Mouse (Mus musculus) lung, embryonic 14.5 days (tissue): Measurements from ENCODE around the gene Ank3. TPM values are rescaled to one million over a fixed set of nuclear protein-coding genes. Genes with fewer than 3 reads are reported as not detected.

Experiments used
- ATAC-seq: fragments of 200-750 bp; cut with Nextera tagmentation; 2 replicates; pipeline ENCODE4 v1.8.0; 2017; ENCODE audit warnings: mild to moderate bottlenecking, moderate TSS enrichment, moderate library complexity; ENCODE audit not compliant: insufficient read depth
- DNase-seq: peaks from one replicate; pipeline ENCODE4 v3.0.0-alpha.2; 2015
- H3K27ac ChIP-seq: fragments of 300-500 bp; sonication (generic); 2 replicates; pipeline ENCODE4 v1.5.1; 2014; ENCODE audit warnings: low read depth, mild to moderate bottlenecking, moderate library complexity
- H3K27me3 ChIP-seq: fragments of 300-500 bp; sonication (generic); 2 replicates; pipeline ENCODE4 v1.6.1; 2014; ENCODE audit warnings: low read length, control low read depth; ENCODE audit not compliant: insufficient read depth
- H3K36me3 ChIP-seq: fragments of 300-500 bp; sonication (generic); 2 replicates; pipeline ENCODE4 v1.6.1; 2014; ENCODE audit warnings: control low read depth; ENCODE audit not compliant: insufficient read depth
- H3K4me1 ChIP-seq: fragments of 300-500 bp; sonication (generic); 2 replicates; pipeline ENCODE4 v1.6.1; 2014; ENCODE audit warnings: antibody characterized with exemption, control low read depth; ENCODE audit not compliant: insufficient read depth
- H3K4me2 ChIP-seq: fragments of 300-500 bp; sonication (generic); 2 replicates; pipeline ENCODE4 v1.6.1; 2014; ENCODE audit warnings: mild to moderate bottlenecking
- H3K4me3 ChIP-seq: fragments of 300-500 bp; sonication (generic); 2 replicates; pipeline ENCODE4 v1.5.1; 2014; ENCODE audit warnings: low read depth, low read length
- H3K9ac ChIP-seq: fragments of 300-500 bp; sonication (generic); 2 replicates; pipeline ENCODE4 v1.6.1; 2014
- H3K9me3 ChIP-seq: fragments of 300-500 bp; sonication (generic); 2 replicates; pipeline ENCODE4 v1.6.1; 2016; ENCODE audit warnings: low read depth, low read length, control low read depth
- CTCF ChIP-seq: IDR thresholded peaks from 2 replicates; pipeline ENCODE4 v1.5.1; 2016; ENCODE audit warnings: antibody characterized with exemption, low read depth
- WGBS: fragments of 180-500 bp; shearing (Covaris S2); extraction: QIAGEN DNeasy Blood & Tissue Kit; methylation state at CpG from one replicate; pipeline ENCODE4 v1.1.7; 2014; 5-methylcytosine and 5-hydroxymethylcytosine counted together
- polyA plus RNA-seq: library from polyadenylated mRNA; unstranded; fragments of >200 nt; fragmentation: Nextera tagmentation; extraction: Ambion mirVana; gene quantifications from 2 replicates; pipeline ENCODE4 v1.2.1, GENCODE M21; 2014

The Ank3 gene
- polyA plus RNA-seq, 1 experiment from 2014 or later, result 16.2 TPM

- WGBS, result 65% methylated on average over 6 of the region's 6 CpGs
- Histone ChIP-seq H3K27me3 (no peaks in the 10 kb centered on the region), H3K4me3 (no peak overlapping the region), H3K36me3 (no peaks in the 10 kb centered on the region), H3K9ac (no peak overlapping the region), H3K4me1 (no peaks in the 10 kb centered on the region), H3K4me2 (no peak overlapping the region), H3K27ac (peak overlapping the region; percentile 36; the same call in 1 of the 2 replicates), H3K9me3 (no peaks in the 10 kb centered on the region)
- no peak for TF ChIP-seq CTCF
- DNase-seq, result no peak
- no peak for ATAC-seq
These were observed 245.4 kb downstream of the Ank3 start for GRCm38 (mm10) chr10:69643986-69644385.

GRCm38 (mm10) chr10:69645311-69645802, 246.8 kb downstream of the Ank3 start:
- Histone ChIP-seq H3K36me3 (no peaks in the 10 kb centered on the region), H3K4me1 (no peaks in the 10 kb centered on the region), H3K27me3 (no peaks in the 10 kb centered on the region), H3K4me3 (no peak overlapping the region), H3K4me2 (no peak overlapping the region), H3K9ac (no peak overlapping the region), H3K9me3 (no peaks in the 10 kb centered on the region), H3K27ac (no peak overlapping the region)
- DNase-seq (no peak), ATAC-seq (no peak)
- TF ChIP-seq CTCF, result no peak
- 82% methylated on average over 5 of the region's 5 CpGs for WGBS

GRCm38 (mm10) chr10:69645929-69646328, 247.4 kb downstream of the Ank3 start:
- WGBS, result 91% methylated on average over 9 of the region's 9 CpGs
- no peak overlapping the region for H3K4me3 ChIP-seq
- ATAC-seq, result no peak
- no peaks in the 10 kb centered on the region for H3K27me3 ChIP-seq
- H3K4me2 ChIP-seq, result no peak overlapping the region
- no peaks in the 10 kb centered on the region for H3K9me3 ChIP-seq
- no peaks in the 10 kb centered on the region for H3K4me1 ChIP-seq
- no peak overlapping the region for H3K27ac ChIP-seq
- no peak for DNase-seq
- no peak overlapping the region for H3K9ac ChIP-seq
- H3K36me3 ChIP-seq, result no peaks in the 10 kb centered on the region
- TF ChIP-seq CTCF, result no peak

GRCm38 (mm10) chr10:69650074-69650473, 251.5 kb downstream of the Ank3 start:
- DNase-seq, result no peak
- Histone ChIP-seq H3K36me3 (no peaks in the 10 kb centered on the region), H3K27me3 (no peaks in the 10 kb centered on the region), H3K4me2 (no peak overlapping the region), H3K4me1 (peaks cover 11% of the 10 kb centered on the region), H3K27ac (no peak overlapping the region), H3K4me3 (no peak overlapping the region), H3K9ac (no peak overlapping the region), H3K9me3 (no peaks in the 10 kb centered on the region)
- TF ChIP-seq CTCF, result no peak
- no peak for ATAC-seq
- WGBS, result 26% methylated on average over 4 of the region's 4 CpGs

- Histone ChIP-seq H3K36me3 (no peaks in the 10 kb centered on the region), H3K9ac (no peak overlapping the region), H3K4me1 (peaks cover 11% of the 10 kb centered on the region), H3K9me3 (no peaks in the 10 kb centered on the region), H3K4me2 (no peak overlapping the region), H3K27me3 (no peaks in the 10 kb centered on the region), H3K4me3 (no peak overlapping the region), H3K27ac (no peak overlapping the region)
- no peak for TF ChIP-seq CTCF
- peak; percentile 62 for DNase-seq
- ATAC-seq, result 0 out of 2 replicates have a peak, but pooled peaks have one; percentile 2
- 29% methylated on average over 5 of the region's 5 CpGs for WGBS
These were observed 254.1 kb downstream of the Ank3 start for GRCm38 (mm10) chr10:69652660-69653059.

- peak; percentile 16; the same call in 1 of the 2 replicates for ATAC-seq
- peak; percentile 29 for DNase-seq
- no peak overlapping the region for H3K4me2 ChIP-seq
- H3K4me1 ChIP-seq, result peaks cover 11% of the 10 kb centered on the region
- H3K4me3 ChIP-seq, result no peak overlapping the region
- H3K9ac ChIP-seq, result no peak overlapping the region
- no peak for TF ChIP-seq CTCF
- H3K36me3 ChIP-seq, result no peaks in the 10 kb centered on the region
- WGBS, result 9% methylated on average over 5 of the region's 5 CpGs
- no peaks in the 10 kb centered on the region for H3K27me3 ChIP-seq
- H3K27ac ChIP-seq, result no peak overlapping the region
- no peaks in the 10 kb centered on the region for H3K9me3 ChIP-seq
These were observed 254.6 kb downstream of the Ank3 start for GRCm38 (mm10) chr10:69653121-69653677.

- H3K4me3 ChIP-seq, result no peak overlapping the region
- no peak overlapping the region for H3K27ac ChIP-seq
- H3K9ac ChIP-seq, result no peak overlapping the region
- DNase-seq (no peak), ATAC-seq (no peak)
- TF ChIP-seq CTCF, result peak; percentile 16
- H3K4me1 ChIP-seq, result peaks cover 11% of the 10 kb centered on the region
- H3K36me3 ChIP-seq, result no peaks in the 10 kb centered on the region
- no peak overlapping the region for H3K4me2 ChIP-seq
- 84% methylated on average over 2 of the region's 2 CpGs for WGBS
- no peaks in the 10 kb centered on the region for H3K9me3 ChIP-seq
- H3K27me3 ChIP-seq, result no peaks in the 10 kb centered on the region
These were observed 255.6 kb downstream of the Ank3 start for GRCm38 (mm10) chr10:69654176-69654575.
